Mouse (Mus musculus): ENCODE results near the gene Gm42669. TPM values are rescaled to one million over a fixed set of nuclear protein-coding genes. Genes with fewer than 3 reads are reported as not detected.
A peak's percentile ranks its signal among the peaks of the same experiment; 100 is the strongest.

The Gm42669 gene
- polyA plus RNA-seq, 1 experiment from 2014 or later: 0.57 TPM

DNA sequence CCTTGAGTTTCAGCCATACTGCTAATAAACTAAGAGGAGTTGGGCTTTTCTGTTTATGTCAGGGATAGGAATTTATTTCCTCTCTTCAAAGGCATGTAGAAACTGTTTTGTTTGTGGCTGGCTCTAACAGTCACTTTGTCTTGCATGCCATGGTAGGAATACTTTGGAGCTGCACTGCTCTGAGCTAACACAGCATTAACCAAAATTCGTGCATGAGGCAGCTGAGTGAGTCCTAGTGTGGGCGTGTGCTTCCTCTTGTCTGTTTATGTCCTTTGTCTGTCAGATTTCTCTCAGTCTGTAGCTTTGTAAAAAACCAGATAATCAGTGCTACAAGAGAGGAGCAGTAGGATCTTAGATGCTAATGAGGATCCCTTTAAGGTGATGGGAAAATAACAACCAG, 3.9 kb downstream of the Gm42669 start:
- WGBS: 61% methylated on average over 2 of the region's 2 CpGs
- Histone ChIP-seq H3K9ac (ENCODE audit: low read depth, low read length) (no peak overlapping the region), H3K9me3 (ENCODE audit: control insufficient read depth, low read length) (no peaks in the 10 kb centered on the region), H3K4me2 (replicated peaks; ENCODE audit: low read depth, low read length) (no peak overlapping the region), H3K27ac (ENCODE audit: low read depth, low read length) (no peak overlapping the region), H3K4me3 (ENCODE audit: low read depth, low read length) (no peak overlapping the region), H3K27me3 (ENCODE audit: control insufficient read depth, insufficient read depth, low read length) (no peaks in the 10 kb centered on the region), H3K36me3 (ENCODE audit: control insufficient read depth, insufficient read depth, low read length) (no peaks in the 10 kb centered on the region), H3K4me1 (replicated peaks; ENCODE audit: control insufficient read depth, insufficient read depth, low read length) (no peaks in the 10 kb centered on the region)
- ATAC-seq (ENCODE audit: low FRiP score) (no peak), DNase-seq (ENCODE audit: low spot score) (no peak)

DNA sequence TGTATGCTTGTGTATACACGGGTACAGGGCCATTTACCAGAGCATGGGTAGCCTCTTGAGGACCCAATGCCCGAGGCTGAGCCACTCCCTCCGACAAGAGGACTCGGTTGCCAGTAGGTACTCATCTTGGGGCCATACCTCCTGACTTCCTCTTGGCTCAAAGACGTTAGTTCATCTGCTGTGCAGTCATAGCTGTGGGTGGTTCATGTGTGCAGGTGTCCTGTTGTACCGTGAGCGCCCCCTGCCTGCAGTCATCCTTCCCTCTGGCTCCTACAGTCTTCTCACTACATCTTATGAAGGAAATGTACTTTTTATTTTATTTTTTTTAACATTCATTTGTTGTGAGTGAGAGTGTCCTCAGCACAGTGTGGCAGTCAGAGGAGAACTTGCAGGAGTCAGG, 6.2 kb downstream of the Gm42669 start:
- Histone ChIP-seq H3K4me2 (replicated peaks; ENCODE audit: low read depth, low read length) (no peak overlapping the region), H3K9me3 (ENCODE audit: control insufficient read depth, low read length) (no peaks in the 10 kb centered on the region), H3K36me3 (ENCODE audit: control insufficient read depth, insufficient read depth, low read length) (no peaks in the 10 kb centered on the region), H3K9ac (ENCODE audit: low read depth, low read length) (no peak overlapping the region), H3K4me3 (ENCODE audit: low read depth, low read length) (no peak overlapping the region), H3K27me3 (ENCODE audit: control insufficient read depth, insufficient read depth, low read length) (no peaks in the 10 kb centered on the region), H3K27ac (ENCODE audit: low read depth, low read length) (no peak overlapping the region), H3K4me1 (replicated peaks; ENCODE audit: control insufficient read depth, insufficient read depth, low read length) (no peaks in the 10 kb centered on the region)
- ATAC-seq (ENCODE audit: low FRiP score): 0 out of 2 replicates have a peak, but pooled peaks have one; percentile 19
- peak; percentile 65 for DNase-seq (ENCODE audit: low spot score)
- WGBS: 57% methylated on average over 7 of the region's 7 CpGs

DNA sequence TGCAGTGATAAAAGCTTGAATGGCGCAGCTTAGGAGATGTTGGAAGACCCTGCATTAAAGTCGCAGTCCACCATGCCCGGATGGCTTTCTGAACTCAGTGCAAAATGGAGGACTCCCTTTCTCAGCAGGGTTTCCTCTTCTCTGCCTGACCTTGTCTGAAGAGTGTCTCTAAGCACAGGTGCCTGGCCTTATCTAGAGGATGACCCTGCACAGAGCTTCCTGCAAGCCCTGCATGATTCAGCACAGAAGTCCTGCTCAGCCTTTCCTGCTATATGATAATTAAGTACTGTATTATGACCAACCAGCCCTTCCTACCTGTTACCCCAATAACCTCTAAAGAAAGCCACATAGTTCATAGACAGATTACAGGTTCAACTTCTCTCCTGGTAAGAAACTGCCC, 8.0 kb downstream of the Gm42669 start:
- Histone ChIP-seq H3K9me3 (ENCODE audit: control insufficient read depth, low read length) (no peaks in the 10 kb centered on the region), H3K4me1 (replicated peaks; ENCODE audit: control insufficient read depth, insufficient read depth, low read length) (no peaks in the 10 kb centered on the region), H3K4me3 (ENCODE audit: low read depth, low read length) (no peak overlapping the region), H3K9ac (ENCODE audit: low read depth, low read length) (no peak overlapping the region), H3K36me3 (ENCODE audit: control insufficient read depth, insufficient read depth, low read length) (no peaks in the 10 kb centered on the region), H3K27me3 (ENCODE audit: control insufficient read depth, insufficient read depth, low read length) (no peaks in the 10 kb centered on the region), H3K4me2 (replicated peaks; ENCODE audit: low read depth, low read length) (no peak overlapping the region), H3K27ac (ENCODE audit: low read depth, low read length) (no peak overlapping the region)
- ATAC-seq (ENCODE audit: low FRiP score) (no peak), DNase-seq (ENCODE audit: low spot score) (no peak)
- 94% methylated on average over 3 of the region's 3 CpGs for WGBS

DNA sequence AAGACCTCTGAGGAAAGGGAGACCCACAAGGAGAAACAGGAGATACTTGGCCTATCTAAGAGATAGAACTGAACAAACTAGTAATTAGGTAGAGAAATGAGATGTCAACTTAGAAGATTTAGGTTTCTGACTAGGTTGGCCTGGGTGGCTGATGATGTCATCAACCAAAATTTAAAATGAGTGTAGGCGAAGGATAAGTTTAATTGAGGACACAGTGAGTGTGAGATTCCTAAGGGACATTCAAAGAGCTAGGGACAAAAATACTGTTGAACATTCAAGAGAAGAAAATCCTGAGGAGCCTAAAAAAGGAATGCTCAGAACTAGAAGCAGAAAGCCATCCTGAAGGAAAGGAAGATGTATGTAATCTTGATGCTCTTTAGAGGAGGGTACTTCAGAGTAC, 8.7 kb downstream of the Gm42669 start:
- DNase-seq (ENCODE audit: low spot score): no peak
- no peak overlapping the region for H3K4me2 ChIP-seq (replicated peaks; ENCODE audit: low read depth, low read length)
- no peak for ATAC-seq (ENCODE audit: low FRiP score)
- WGBS: 93% methylated on average over 1 of the region's 1 CpGs
- no peaks in the 10 kb centered on the region for H3K36me3 ChIP-seq (ENCODE audit: control insufficient read depth, insufficient read depth, low read length)
- no peak overlapping the region for H3K4me3 ChIP-seq (ENCODE audit: low read depth, low read length)
- H3K9me3 ChIP-seq (ENCODE audit: control insufficient read depth, low read length): no peaks in the 10 kb centered on the region
- H3K4me1 ChIP-seq (replicated peaks; ENCODE audit: control insufficient read depth, insufficient read depth, low read length): no peaks in the 10 kb centered on the region
- H3K9ac ChIP-seq (ENCODE audit: low read depth, low read length): no peak overlapping the region
- H3K27me3 ChIP-seq (ENCODE audit: control insufficient read depth, insufficient read depth, low read length): no peaks in the 10 kb centered on the region
- H3K27ac ChIP-seq (ENCODE audit: low read depth, low read length): no peak overlapping the region

DNA sequence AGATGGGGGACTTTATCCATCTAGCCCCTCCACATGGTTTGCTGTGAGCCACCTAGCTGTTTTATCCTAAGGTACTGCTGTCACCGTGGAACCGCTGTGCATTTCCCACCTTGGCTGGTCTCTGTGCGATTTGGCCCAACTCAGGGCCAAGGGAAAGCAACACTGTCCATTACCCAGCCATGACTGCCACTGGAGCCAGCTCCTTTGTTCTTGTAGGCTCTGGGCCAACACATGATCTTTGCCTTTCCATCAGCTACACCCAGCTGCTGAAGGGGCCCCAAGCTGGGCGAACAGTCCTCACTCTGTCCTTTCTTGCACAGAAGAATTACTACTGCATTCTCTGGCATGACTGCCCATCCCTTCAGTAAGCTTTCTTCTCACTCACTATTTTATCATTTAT, 11.2 kb downstream of the Gm42669 start:
- Histone ChIP-seq H3K4me2 (replicated peaks; ENCODE audit: low read depth, low read length) (no peak overlapping the region), H3K36me3 (ENCODE audit: control insufficient read depth, insufficient read depth, low read length) (no peaks in the 10 kb centered on the region), H3K4me1 (replicated peaks; ENCODE audit: control insufficient read depth, insufficient read depth, low read length) (no peaks in the 10 kb centered on the region), H3K4me3 (ENCODE audit: low read depth, low read length) (no peak overlapping the region), H3K9ac (ENCODE audit: low read depth, low read length) (no peak overlapping the region), H3K27me3 (ENCODE audit: control insufficient read depth, insufficient read depth, low read length) (no peaks in the 10 kb centered on the region), H3K9me3 (ENCODE audit: control insufficient read depth, low read length) (no peaks in the 10 kb centered on the region), H3K27ac (ENCODE audit: low read depth, low read length) (no peak overlapping the region)
- DNase-seq (ENCODE audit: low spot score) (no peak), ATAC-seq (ENCODE audit: low FRiP score) (no peak)
- 89% methylated on average over 4 of the region's 4 CpGs for WGBS

DNA sequence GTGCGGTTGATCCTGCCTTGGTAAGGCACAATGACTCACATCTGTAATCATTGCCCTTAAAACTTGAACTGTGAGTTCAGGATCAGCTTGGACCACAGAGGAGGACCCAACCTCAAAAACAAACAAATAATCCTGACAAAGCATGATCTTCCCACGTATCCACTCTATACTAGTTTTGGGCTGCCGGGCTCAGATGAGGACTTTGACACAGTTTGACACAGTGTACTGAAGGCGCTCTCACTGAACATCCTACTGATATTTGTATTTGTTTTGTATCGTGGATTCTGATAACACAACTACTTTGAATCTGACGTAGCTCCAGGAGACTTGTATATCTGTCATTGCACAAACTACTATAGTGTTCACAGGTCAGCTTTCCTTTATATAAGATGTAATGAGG, 14.0 kb downstream of the Gm42669 start:
- Histone ChIP-seq H3K27ac (ENCODE audit: low read depth, low read length) (no peak overlapping the region), H3K9me3 (ENCODE audit: control insufficient read depth, low read length) (no peaks in the 10 kb centered on the region), H3K36me3 (ENCODE audit: control insufficient read depth, insufficient read depth, low read length) (no peaks in the 10 kb centered on the region), H3K27me3 (ENCODE audit: control insufficient read depth, insufficient read depth, low read length) (no peaks in the 10 kb centered on the region), H3K9ac (ENCODE audit: low read depth, low read length) (no peak overlapping the region), H3K4me3 (ENCODE audit: low read depth, low read length) (no peak overlapping the region), H3K4me1 (replicated peaks; ENCODE audit: control insufficient read depth, insufficient read depth, low read length) (no peaks in the 10 kb centered on the region), H3K4me2 (replicated peaks; ENCODE audit: low read depth, low read length) (no peak overlapping the region)
- WGBS: 89% methylated on average over 6 of the region's 6 CpGs
- no peak for ATAC-seq (ENCODE audit: low FRiP score)
- DNase-seq (ENCODE audit: low spot score): no peak

DNA sequence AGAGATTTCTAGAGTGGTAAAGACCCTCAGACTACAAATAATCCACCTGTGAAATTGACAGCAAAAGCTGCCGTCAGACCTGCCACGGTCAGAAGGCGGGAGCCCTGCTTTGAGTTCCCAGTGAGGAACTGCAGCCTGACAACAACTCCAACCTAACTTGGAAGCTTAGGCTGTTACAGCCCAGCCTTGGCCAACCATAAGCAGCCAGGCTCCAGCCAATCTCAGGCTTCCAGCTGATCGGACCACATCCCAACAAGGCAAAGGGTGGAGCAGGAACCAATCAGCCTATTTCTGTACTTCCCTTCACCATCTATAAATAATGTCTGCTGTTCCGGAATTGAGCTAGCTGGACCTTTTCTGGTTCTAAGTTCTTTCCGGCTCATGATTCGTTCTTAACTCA, 14.5 kb downstream of the Gm42669 start:
- WGBS: 89% methylated on average over 7 of the region's 7 CpGs
- Histone ChIP-seq H3K27ac (ENCODE audit: low read depth, low read length) (no peak overlapping the region), H3K4me2 (replicated peaks; ENCODE audit: low read depth, low read length) (no peak overlapping the region), H3K27me3 (ENCODE audit: control insufficient read depth, insufficient read depth, low read length) (no peaks in the 10 kb centered on the region), H3K4me1 (replicated peaks; ENCODE audit: control insufficient read depth, insufficient read depth, low read length) (no peaks in the 10 kb centered on the region), H3K36me3 (ENCODE audit: control insufficient read depth, insufficient read depth, low read length) (no peaks in the 10 kb centered on the region), H3K4me3 (ENCODE audit: low read depth, low read length) (no peak overlapping the region), H3K9ac (ENCODE audit: low read depth, low read length) (no peak overlapping the region), H3K9me3 (ENCODE audit: control insufficient read depth, low read length) (no peaks in the 10 kb centered on the region)
- DNase-seq (ENCODE audit: low spot score) (no peak), ATAC-seq (ENCODE audit: low FRiP score) (no peak)

DNA sequence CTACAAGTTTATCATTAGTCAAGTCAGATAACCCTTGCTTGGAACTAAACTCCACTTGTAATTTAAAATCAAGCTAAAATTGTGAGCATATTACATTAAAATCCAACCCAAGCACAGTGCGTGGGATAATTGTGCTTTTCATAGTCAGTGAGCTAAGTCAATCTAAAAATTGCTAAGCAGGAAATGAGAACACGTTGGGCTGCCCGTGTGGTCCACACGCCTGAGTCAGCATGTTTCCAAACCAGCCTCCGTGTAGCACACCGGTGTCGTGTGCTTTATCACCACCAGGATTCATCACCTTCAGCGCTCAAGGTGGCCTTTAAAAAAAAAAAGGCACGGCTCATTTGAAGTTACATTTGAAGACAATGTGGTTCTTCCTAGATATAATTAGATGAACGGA, 16.9 kb downstream of the Gm42669 start:
- H3K4me3 ChIP-seq (ENCODE audit: low read depth, low read length): no peak overlapping the region
- H3K36me3 ChIP-seq (ENCODE audit: control insufficient read depth, insufficient read depth, low read length): no peaks in the 10 kb centered on the region
- no peak overlapping the region for H3K9ac ChIP-seq (ENCODE audit: low read depth, low read length)
- H3K9me3 ChIP-seq (ENCODE audit: control insufficient read depth, low read length): no peaks in the 10 kb centered on the region
- H3K27me3 ChIP-seq (ENCODE audit: control insufficient read depth, insufficient read depth, low read length): no peaks in the 10 kb centered on the region
- ATAC-seq (ENCODE audit: low FRiP score) (no peak), DNase-seq (ENCODE audit: low spot score) (no peak)
- 88% methylated on average over 10 of the region's 10 CpGs for WGBS
- H3K4me2 ChIP-seq (replicated peaks; ENCODE audit: low read depth, low read length): no peak overlapping the region
- no peaks in the 10 kb centered on the region for H3K4me1 ChIP-seq (replicated peaks; ENCODE audit: control insufficient read depth, insufficient read depth, low read length)
- no peak overlapping the region for H3K27ac ChIP-seq (ENCODE audit: low read depth, low read length)

DNA sequence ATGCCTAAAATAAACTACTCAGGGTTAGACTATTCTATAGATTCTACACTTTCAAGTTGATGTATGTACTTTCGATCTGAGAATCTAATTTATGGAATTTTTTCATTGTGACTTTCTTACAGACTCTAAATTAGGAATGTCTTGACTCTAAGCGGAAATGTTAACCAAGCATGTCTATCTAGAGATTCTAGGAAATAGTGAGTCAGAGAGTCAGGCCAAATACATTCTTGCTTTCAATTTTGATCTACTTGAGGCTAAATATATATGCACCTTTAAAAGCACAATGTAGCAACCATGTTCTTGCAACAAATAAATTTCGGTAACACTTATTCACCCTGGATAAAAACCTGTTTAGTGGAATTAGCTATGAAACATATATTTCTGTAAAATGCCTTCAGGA, 21.4 kb downstream of the Gm42669 start:
- Histone ChIP-seq H3K4me3 (ENCODE audit: low read depth, low read length) (no peak overlapping the region), H3K36me3 (ENCODE audit: control insufficient read depth, insufficient read depth, low read length) (no peaks in the 10 kb centered on the region), H3K4me2 (replicated peaks; ENCODE audit: low read depth, low read length) (no peak overlapping the region), H3K9me3 (ENCODE audit: control insufficient read depth, low read length) (no peaks in the 10 kb centered on the region), H3K9ac (ENCODE audit: low read depth, low read length) (no peak overlapping the region), H3K27ac (ENCODE audit: low read depth, low read length) (no peak overlapping the region), H3K4me1 (replicated peaks; ENCODE audit: control insufficient read depth, insufficient read depth, low read length) (no peaks in the 10 kb centered on the region), H3K27me3 (ENCODE audit: control insufficient read depth, insufficient read depth, low read length) (no peaks in the 10 kb centered on the region)
- no peak for DNase-seq (ENCODE audit: low spot score)
- WGBS: 92% methylated on average over 3 of the region's 3 CpGs
- no peak for ATAC-seq (ENCODE audit: low FRiP score)
